Mouse (Mus musculus): Measurements from ENCODE around the gene Gltpd2. TPM values are rescaled to one million over a fixed set of nuclear protein-coding genes. Genes with fewer than 3 reads are reported as not detected.

Gltpd2 gene
- polyA plus RNA-seq, 1 experiment from 2014 or later = 0.51 TPM

DNA sequence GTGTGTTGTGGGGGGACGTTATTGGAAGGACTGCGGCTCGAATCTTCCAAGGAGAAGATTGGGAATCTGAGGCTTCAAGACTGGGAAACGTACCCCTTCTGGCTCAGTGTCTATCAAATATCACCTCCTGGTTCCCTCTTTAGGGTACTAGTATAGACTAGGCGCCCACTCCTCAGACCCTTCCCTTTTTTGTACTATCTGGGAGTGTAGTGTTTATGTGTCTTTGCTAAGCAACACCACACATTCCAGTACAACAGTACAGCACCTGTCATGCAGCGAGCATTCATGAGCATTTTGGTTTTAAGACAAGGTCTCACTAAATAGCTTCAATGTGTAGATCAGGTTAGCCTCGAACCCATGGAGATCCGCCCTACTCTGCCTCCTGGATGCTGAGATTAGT is 32.5 kb downstream of the Gltpd2 start:
- no peaks in the 10 kb centered on the region for H3K36me3 ChIP-seq (ENCODE audit: insufficient read depth, low read length)
- no peaks in the 10 kb centered on the region for H3K9me3 ChIP-seq (ENCODE audit: low read length)
- H3K9ac ChIP-seq (replicated peaks; ENCODE audit: low read length) = no peak overlapping the region
- 92% methylated on average over 8 of the region's 8 CpGs for WGBS
- no peak overlapping the region for H3K27ac ChIP-seq (ENCODE audit: low read length)
- H3K27me3 ChIP-seq (ENCODE audit: insufficient read depth, low read length) = no peaks in the 10 kb centered on the region
- peaks cover 10% of the 10 kb centered on the region; the same call in 1 of the 2 replicates for H3K4me1 ChIP-seq (ENCODE audit: insufficient read depth, low read length)
- no peak overlapping the region for H3K4me3 ChIP-seq (ENCODE audit: low read length)
- no peak for ATAC-seq (ENCODE audit: low FRiP score, low TSS enrichment)
- H3K4me2 ChIP-seq (replicated peaks; ENCODE audit: low read depth, low read length) = no peak overlapping the region

DNA sequence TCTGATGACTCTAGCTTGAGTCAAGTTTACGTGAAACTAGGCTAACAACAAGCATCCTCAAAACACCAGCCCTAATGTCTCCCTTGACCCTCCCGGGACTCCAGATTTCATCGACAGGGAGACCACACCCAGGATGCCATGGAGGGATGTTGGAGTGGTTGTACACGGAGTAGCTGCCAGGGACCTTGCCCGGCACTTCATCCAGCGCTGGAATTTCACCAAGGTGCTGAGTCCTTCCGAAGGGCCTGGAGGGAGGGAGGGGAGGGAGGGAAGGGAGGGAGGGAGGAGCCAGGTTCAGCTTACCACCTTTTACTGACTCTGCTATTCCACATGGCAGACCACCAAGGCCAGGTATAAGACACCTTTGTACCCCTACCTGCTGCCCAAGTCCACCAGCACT is 34.9 kb downstream of the Gltpd2 start:
- H3K36me3 ChIP-seq (ENCODE audit: insufficient read depth, low read length) = 0 out of 2 replicates have a peak, but pooled peaks cover 4% of the 10 kb centered on the region
- no peak overlapping the region for H3K27ac ChIP-seq (ENCODE audit: low read length)
- H3K4me1 ChIP-seq (ENCODE audit: insufficient read depth, low read length) = peaks cover 10% of the 10 kb centered on the region; the same call in 1 of the 2 replicates
- H3K27me3 ChIP-seq (ENCODE audit: insufficient read depth, low read length) = no peaks in the 10 kb centered on the region
- H3K4me2 ChIP-seq (replicated peaks; ENCODE audit: low read depth, low read length) = no peak overlapping the region
- WGBS = 15% methylated on average over 7 of the region's 7 CpGs
- H3K9ac ChIP-seq (replicated peaks; ENCODE audit: low read length) = no peak overlapping the region
- no peak overlapping the region for H3K4me3 ChIP-seq (ENCODE audit: low read length)
- no peaks in the 10 kb centered on the region for H3K9me3 ChIP-seq (ENCODE audit: low read length)
- ATAC-seq (ENCODE audit: low FRiP score, low TSS enrichment) = no peak

DNA sequence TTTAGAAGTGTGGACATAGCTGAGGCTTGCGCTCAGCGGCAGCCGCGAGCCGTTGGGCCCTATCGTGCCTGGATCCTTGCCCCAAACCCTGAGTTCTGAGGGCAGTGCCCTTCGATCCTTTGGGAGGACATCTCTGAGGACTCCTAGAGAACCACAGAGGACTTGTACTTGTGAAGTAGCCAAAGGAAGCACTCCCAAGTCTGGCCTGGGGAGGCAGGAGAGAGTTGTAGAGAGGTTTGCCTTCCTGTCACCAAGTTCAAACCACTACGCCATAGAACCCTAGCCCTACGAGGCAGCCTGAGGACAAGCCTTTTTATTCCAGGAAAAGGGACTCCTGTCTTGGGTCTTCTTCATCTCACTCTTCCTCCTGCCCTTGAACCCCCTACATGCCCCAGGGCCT is 38.5 kb downstream of the Gltpd2 start:
- H3K9ac ChIP-seq (replicated peaks; ENCODE audit: low read length) = no peak overlapping the region
- peaks cover 17% of the 10 kb centered on the region for H3K4me1 ChIP-seq (ENCODE audit: insufficient read depth, low read length)
- H3K27me3 ChIP-seq (ENCODE audit: insufficient read depth, low read length) = no peaks in the 10 kb centered on the region
- WGBS = 89% methylated on average over 9 of the region's 9 CpGs
- no peak overlapping the region for H3K4me3 ChIP-seq (ENCODE audit: low read length)
- H3K4me2 ChIP-seq (replicated peaks; ENCODE audit: low read depth, low read length) = no peak overlapping the region
- H3K9me3 ChIP-seq (ENCODE audit: low read length) = no peaks in the 10 kb centered on the region
- H3K36me3 ChIP-seq (ENCODE audit: insufficient read depth, low read length) = 0 out of 2 replicates have a peak, but pooled peaks cover 4% of the 10 kb centered on the region
- ATAC-seq (ENCODE audit: low FRiP score, low TSS enrichment) = no peak
- no peak overlapping the region for H3K27ac ChIP-seq (ENCODE audit: low read length)

DNA sequence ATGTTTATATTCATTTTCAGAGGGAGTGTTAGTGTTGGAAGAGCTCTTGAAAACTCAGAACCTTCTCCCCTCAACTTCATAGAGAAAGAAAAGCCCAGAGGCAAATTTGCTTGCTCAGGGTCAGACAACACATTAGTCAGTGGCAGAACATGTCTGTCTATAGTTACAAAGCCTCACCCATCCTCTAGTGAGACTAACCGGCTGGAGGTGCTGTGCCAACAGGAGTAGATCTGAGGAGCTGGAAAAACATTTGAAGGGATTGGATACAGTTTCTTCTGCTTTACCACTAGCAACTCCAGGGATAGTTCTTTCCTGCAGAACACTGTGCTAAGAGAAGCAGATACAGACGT is 42.9 kb downstream of the Gltpd2 start:
- Histone ChIP-seq H3K4me1 (ENCODE audit: insufficient read depth, low read length) (peaks cover 40% of the 10 kb centered on the region), H3K4me2 (replicated peaks; ENCODE audit: low read depth, low read length) (peak overlapping the region; percentile 92), H3K27me3 (ENCODE audit: insufficient read depth, low read length) (no peaks in the 10 kb centered on the region), H3K36me3 (ENCODE audit: insufficient read depth, low read length) (0 out of 2 replicates have a peak, but pooled peaks cover 4% of the 10 kb centered on the region), H3K27ac (ENCODE audit: low read length) (peak overlapping the region; percentile 93), H3K4me3 (ENCODE audit: low read length) (peak overlapping the region; percentile 91), H3K9me3 (ENCODE audit: low read length) (no peaks in the 10 kb centered on the region), H3K9ac (replicated peaks; ENCODE audit: low read length) (peak overlapping the region; percentile 87)
- ATAC-seq (ENCODE audit: low FRiP score, low TSS enrichment) = peak; percentile 12; the same call in 1 of the 2 replicates
- 0% methylated on average over 2 of the region's 2 CpGs for WGBS

DNA sequence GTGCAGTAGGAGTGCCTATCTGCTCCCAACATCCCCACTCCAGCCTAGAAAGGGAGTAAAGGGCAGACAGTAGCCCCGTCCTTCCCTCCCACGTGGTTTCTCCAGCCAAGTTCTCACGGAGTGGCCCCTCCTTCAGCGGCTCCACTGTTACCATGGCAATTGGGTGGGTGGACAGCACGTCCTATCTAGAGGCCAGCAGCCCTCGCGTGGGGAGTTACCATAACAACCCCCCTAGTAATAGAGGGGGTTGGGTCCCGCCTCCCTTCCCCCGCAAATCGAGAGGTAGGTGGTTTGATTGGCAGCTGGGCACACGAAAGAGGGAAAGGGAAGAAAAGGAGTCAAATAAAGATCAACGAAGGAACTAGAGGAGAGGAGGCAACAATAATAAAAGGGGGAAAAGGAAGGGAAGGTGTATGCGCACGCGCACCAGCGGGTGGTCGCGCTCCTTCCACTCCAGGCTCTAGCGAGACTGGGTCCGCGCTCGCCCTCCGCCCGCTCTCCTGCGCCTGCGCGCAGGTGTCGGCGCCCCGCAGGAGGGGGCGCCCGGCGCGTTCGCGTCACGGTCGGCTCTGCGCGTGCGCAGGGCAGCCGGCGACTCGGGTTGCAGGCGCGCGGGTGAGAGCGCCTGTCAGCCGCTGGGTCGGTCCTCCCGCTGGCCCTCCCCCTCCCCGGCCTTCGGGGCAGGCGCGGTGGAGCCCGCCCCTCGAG is 43.4 kb downstream of the Gltpd2 start, which contains the start of gene Mink1:
Gene Mink1 (plus strand): TSS at position 595 of the 708 bp plus-strand sequence.
- WGBS = 0% methylated on average over 50 of the region's 57 CpGs
- Histone ChIP-seq H3K4me1 (ENCODE audit: insufficient read depth, low read length) (peaks cover 42% of the 10 kb centered on the region), H3K27me3 (ENCODE audit: insufficient read depth, low read length) (no peaks in the 10 kb centered on the region), H3K4me3 (ENCODE audit: low read length) (peak within 1 kb of the TSS; percentile 91), H3K27ac (ENCODE audit: low read length) (peak within 1 kb of the TSS; percentile 93), H3K4me2 (replicated peaks; ENCODE audit: low read depth, low read length) (peak within 1 kb of the TSS; percentile 92), H3K9ac (replicated peaks; ENCODE audit: low read length) (peak within 1 kb of the TSS; percentile 87), H3K9me3 (ENCODE audit: low read length) (no peaks in the 10 kb centered on the region), H3K36me3 (ENCODE audit: insufficient read depth, low read length) (0 out of 2 replicates have a peak, but pooled peaks cover 4% of the 10 kb centered on the region)
- peak; percentile 89 for ATAC-seq (ENCODE audit: low FRiP score, low TSS enrichment)

DNA sequence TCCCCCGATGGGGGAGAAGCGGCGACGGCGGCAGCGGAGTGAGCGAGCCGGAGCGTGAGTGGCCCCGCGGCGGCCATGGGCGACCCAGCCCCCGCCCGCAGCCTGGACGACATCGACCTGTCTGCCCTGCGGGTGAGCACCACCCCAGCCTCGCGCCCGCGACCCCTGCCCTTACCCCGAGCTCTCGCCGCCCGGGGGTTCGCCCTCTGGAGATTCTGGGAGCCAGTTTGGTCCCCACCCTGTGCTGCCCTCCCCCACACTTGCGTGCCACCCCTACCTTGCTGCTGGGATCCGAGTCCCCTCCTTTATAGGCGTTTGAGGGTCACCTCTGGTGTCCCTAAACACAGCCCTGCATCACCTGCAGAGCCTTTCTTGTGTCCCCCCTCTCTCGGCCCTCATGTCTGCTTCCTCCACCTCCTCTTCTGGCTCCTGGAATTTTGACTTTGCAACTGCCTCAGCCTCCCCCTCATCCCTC is 44.0 kb downstream of the Gltpd2 start:
- ATAC-seq (ENCODE audit: low FRiP score, low TSS enrichment) = peak; percentile 24
- Histone ChIP-seq H3K27me3 (ENCODE audit: insufficient read depth, low read length) (no peaks in the 10 kb centered on the region), H3K4me3 (ENCODE audit: low read length) (peak overlapping the region; percentile 91), H3K4me2 (replicated peaks; ENCODE audit: low read depth, low read length) (peak overlapping the region; percentile 92), H3K9me3 (ENCODE audit: low read length) (no peaks in the 10 kb centered on the region), H3K27ac (ENCODE audit: low read length) (peak overlapping the region; percentile 93), H3K4me1 (ENCODE audit: insufficient read depth, low read length) (peaks cover 42% of the 10 kb centered on the region), H3K36me3 (ENCODE audit: insufficient read depth, low read length) (0 out of 2 replicates have a peak, but pooled peaks cover under 1% of the 10 kb centered on the region), H3K9ac (replicated peaks; ENCODE audit: low read length) (peak overlapping the region; percentile 87)
- WGBS = under 1% methylated on average over 30 of the region's 31 CpGs

DNA sequence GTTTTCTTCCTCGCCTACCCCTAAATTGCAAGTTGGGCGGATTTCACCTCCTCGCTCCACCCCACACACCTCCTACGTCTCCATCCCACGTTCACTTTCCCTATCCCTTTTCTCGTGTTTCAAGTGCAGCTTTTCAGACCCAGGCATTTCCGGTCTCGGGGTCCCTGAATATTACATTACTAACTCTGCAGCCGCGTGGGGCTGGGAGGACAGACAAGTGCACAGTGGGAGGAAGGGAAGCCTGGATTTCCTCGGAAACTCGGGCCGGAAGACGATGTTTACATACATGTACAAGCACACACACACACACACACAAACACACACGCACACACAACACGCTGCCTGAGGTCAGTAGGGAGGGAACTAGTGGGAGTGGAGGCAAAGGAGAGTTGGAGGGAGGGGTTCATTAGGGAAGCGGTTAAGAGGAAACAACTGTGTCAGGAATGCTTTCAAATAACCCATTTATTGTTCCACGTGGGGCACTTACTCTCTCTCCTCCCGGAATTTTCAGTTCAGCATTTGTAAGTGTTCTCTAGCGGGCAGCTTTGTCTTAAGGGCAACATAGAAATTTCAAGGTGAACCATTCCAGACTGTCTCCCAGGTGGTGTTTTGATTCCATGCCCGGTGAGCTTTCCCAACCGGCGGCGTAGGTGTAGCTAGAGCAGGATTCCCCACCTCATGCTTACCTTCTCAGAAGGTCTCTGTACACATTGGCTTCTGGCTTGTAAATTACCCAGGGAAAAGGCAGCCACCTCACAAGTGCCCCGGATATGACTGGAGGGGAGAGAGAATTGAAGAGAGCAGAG is 44.7 kb downstream of the Gltpd2 start:
- Histone ChIP-seq H3K9ac (replicated peaks; ENCODE audit: low read length) (peak overlapping the region; percentile 87), H3K4me3 (ENCODE audit: low read length) (peak overlapping the region; percentile 91), H3K9me3 (ENCODE audit: low read length) (no peaks in the 10 kb centered on the region), H3K4me2 (replicated peaks; ENCODE audit: low read depth, low read length) (peak overlapping the region; percentile 92), H3K27me3 (ENCODE audit: insufficient read depth, low read length) (no peaks in the 10 kb centered on the region), H3K36me3 (ENCODE audit: insufficient read depth, low read length) (no peaks in the 10 kb centered on the region), H3K4me1 (ENCODE audit: insufficient read depth, low read length) (peaks cover 42% of the 10 kb centered on the region), H3K27ac (ENCODE audit: low read length) (peak overlapping the region; percentile 93)
- peak; percentile 8 for ATAC-seq (ENCODE audit: low FRiP score, low TSS enrichment)
- under 1% methylated on average over 25 of the region's 25 CpGs for WGBS

DNA sequence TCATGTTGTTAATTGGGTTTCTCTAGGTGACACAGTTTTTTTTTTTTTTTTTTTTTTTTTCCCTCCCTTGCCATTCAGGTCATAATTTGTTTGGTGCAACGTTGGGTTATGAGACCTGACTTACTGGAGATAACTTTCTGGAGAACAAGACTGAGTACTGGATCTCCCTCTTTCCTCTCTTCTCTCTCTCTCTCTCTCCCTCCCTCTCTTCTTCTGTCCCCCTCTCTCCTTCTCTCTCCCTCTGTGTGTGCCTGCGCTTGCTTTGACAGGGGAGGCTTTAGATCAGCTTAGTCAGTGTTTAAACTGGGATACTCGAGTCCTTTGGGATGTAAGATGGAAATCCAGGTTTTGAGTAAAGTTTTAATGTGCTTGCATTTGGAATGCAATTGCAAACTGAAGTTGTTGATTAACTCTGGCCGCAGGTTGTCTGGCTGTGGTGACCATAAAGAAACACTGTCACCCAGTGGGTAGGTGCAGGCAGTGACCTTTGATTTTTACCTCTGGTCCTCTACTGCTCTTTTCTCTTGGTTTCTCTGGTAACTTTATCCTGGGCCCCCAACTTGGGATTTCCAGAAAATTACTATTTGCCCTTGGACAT is 45.4 kb downstream of the Gltpd2 start:
- Histone ChIP-seq H3K9ac (replicated peaks; ENCODE audit: low read length) (peak overlapping the region; percentile 87), H3K4me2 (replicated peaks; ENCODE audit: low read depth, low read length) (peak overlapping the region; percentile 92), H3K27me3 (ENCODE audit: insufficient read depth, low read length) (no peaks in the 10 kb centered on the region), H3K4me1 (ENCODE audit: insufficient read depth, low read length) (peaks cover 42% of the 10 kb centered on the region), H3K4me3 (ENCODE audit: low read length) (peak overlapping the region; percentile 91), H3K27ac (ENCODE audit: low read length) (peak overlapping the region; percentile 93), H3K36me3 (ENCODE audit: insufficient read depth, low read length) (no peaks in the 10 kb centered on the region), H3K9me3 (ENCODE audit: low read length) (no peaks in the 10 kb centered on the region)
- ATAC-seq (ENCODE audit: low FRiP score, low TSS enrichment) = no peak
- 26% methylated on average over 4 of the region's 4 CpGs for WGBS

DNA sequence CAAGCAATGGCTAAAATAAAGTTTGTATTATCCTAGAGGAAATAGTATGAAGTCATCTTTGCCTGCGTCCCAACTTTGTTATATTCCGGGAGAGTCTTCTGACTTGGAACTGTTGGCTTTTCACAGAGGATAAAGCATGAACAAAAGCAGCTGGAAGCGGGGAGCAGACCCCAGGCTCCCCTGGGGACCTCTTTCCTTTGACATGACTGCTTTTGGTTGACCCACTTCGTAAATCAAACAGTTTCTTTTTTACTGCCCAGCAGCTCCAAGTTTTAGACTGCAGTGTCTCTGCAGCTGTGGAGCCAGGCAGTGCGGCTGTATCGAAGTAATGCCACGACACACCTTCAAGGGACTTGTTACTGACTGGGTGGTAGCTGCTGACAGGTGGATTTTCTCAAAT is 47.6 kb downstream of the Gltpd2 start:
- no peak overlapping the region for H3K9ac ChIP-seq (replicated peaks; ENCODE audit: low read length)
- no peaks in the 10 kb centered on the region for H3K27me3 ChIP-seq (ENCODE audit: insufficient read depth, low read length)
- no peaks in the 10 kb centered on the region for H3K9me3 ChIP-seq (ENCODE audit: low read length)
- no peak overlapping the region for H3K4me3 ChIP-seq (ENCODE audit: low read length)
- no peak overlapping the region for H3K27ac ChIP-seq (ENCODE audit: low read length)
- no peaks in the 10 kb centered on the region for H3K36me3 ChIP-seq (ENCODE audit: insufficient read depth, low read length)
- H3K4me1 ChIP-seq (ENCODE audit: insufficient read depth, low read length) = peaks cover 49% of the 10 kb centered on the region
- H3K4me2 ChIP-seq (replicated peaks; ENCODE audit: low read depth, low read length) = no peak overlapping the region
- ATAC-seq (ENCODE audit: low FRiP score, low TSS enrichment) = no peak
- 39% methylated on average over 7 of the region's 7 CpGs for WGBS
